Mouse (Mus musculus): ENCODE measurements at regions not wholly inside any gene's neighbourhood (a gene's known extent, or its start where the extent isn't known, plus 50 kb on each side); places are given as distances from the start of the nearest gene placed in this dataset.

DNA sequence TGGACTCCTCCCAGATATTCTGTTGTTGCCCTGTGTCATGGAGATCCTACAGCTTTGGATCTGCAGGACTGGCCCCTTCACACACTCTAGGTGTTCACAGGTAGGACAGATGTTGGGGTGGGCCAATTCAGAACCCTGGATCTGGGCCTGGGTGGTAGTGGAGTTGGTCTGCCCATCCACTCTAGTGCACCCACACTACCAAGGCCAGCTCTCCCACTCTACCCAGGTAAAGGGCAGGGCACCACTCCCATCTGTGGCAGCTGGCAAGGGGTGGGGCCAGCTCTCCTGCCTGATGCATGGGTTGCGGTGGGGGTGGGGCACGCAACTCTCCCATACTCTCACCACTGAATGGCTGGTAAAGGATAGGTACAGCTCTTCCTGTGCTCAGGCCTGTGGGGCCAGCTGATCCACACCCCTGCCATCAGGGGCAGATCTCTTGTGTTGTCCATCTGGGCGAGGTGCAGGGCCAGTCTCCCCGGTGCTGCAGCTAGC is 76.5 kb downstream of the Gja1 start:
- DNase-seq: no peak

DNA sequence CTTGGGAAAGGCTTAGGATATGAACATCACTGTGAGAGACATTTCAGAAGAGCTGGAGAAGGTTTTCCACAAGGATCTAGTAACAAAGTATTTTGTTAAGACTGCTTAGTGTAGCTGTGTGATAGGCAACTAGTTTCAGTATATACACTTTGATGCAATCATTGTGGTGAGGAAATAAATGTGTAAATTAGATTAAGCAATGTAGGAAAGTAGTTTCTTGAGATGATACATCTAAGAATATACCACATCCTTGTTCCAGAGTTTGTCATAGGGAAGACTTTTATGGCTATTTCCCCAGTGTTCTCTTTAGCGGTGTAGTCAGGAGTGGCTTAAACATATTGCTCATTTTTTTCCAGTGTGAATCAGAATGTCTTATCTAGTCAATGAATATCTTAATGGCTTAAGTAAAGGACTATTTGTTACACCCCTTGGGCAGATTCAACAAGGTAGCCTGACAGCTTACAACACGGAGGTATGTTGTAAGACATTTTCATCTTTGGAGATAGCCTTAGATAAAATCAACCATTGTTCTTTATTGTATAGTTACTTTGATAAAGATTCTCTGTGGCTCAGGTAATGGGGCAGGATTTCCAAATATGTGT is 78.8 kb downstream of the Gja1 start:
- no peak for DNase-seq

DNA sequence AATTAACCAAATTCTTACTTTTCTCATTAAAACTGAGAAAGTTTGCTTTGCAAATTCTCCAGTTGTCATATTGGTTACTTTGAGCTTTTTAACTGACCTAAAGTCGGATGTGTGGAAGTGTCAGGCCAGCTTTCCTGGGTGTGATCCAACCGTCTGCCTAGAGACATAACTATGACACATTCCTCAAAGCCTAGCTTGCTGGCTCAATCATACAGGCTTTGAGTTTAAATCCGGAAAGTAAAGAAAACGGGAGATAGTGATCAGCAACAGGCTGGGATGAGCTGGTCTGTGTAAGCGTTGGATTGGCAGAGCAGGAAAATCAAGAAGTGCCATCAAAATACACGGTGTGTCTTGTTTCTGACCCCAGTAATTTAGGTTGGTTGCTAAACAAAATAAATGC is 91.4 kb downstream of the Gja1 start:
- no peak for DNase-seq

DNA sequence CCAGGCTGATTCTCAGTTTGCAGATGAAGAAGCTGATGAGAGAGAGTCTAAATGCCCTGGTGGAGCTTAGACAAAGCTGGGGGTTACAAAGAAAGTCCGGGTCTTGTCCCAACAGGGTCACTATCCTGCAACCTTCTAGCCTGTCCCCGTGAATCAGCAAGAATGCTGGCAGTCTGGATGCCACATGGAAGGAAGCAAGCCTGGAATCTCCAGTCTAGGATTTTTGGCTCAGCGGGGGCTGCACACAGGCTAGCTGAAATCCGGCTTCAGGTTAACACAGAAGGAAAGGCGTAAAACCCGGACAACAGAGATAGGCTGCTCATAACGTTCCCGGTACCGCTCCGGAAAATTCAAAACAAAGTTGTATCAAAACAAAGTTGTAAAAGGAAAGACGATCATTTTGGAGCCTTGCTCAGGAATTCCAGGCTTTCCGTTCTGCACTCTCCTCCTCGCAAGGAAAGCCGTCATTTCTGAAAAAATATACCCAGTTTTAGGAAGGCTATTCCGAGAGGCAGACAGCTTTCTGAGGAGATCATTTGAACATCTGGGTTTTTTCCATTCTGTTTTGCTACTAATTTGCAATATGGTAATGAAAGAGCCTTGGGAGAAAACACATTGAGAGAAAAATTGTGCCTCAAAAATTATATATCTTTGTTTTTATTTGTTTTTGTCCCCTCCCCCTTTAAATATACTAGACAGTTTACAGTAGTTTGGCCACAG is 92.0 kb downstream of the Gja1 start:
- peak; percentile 7 for DNase-seq

GRCm38 (mm10) chr10:56469895-56470294 is 92.8 kb downstream of the Gja1 start:
- no peak for DNase-seq

DNA sequence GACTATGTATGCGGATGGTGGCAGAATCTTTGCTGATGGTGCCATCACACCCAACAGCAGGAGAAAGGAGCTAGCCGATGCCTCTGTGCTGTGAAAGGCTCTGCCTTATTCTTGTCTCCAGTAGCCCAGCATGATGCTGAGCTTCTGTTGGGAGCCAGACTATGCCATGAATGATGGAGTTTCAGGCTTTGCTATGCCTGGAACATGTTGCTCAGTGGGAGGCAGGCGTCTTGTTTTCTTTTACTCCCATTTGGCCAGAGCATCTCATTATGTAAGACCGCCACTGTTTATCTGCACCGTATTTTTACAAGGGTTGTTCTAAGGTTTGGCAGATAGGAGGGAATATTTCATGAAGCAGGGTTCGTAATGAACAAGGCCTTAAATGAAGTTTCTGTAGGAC is 97.8 kb downstream of the Gja1 start:
- DNase-seq: no peak

DNA sequence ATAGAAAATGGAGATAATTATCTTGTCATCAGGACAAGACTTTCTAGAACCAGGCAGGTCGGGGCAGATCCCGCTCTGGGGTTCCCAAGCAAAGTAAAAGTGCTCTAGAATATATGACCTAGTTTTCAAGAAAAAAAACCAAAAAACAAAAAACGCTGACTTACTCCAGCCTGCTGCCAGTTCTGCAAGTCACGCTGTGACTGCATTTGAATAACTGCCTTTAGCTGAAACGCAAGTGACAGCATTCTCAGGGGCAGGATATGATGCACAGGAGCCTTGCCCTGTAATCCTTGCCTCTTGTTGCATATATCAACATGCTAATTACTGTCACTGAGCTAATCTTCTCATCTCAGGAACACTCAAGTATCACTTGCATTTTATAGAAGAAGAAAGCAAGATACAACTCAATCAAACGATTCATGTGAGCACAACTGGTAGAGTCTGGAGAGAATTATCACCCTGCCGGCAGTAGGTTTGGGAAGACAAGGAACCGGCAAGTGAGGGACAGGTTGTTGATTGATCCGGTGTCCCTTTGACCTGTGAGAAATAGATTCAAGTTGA is 105.1 kb downstream of the Gja1 start:
- DNase-seq: no peak

DNA sequence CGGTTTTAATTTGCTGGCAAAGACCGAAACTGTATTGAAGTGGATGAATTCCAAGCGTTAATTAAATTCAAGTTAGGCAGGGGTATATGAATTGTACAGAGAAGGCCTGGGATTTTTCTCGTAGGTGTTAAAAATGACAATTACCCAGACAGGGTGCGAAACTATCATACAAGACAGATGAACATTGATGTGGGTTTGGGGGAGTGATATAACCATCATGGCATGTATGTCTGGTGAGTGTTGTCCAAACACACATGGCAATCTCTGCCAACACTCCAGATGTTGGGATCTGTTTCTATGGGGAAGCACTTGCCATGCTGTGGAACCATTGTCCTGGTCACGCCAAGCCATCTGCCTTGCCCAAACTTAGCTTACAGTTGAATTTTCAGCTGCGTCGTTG is 107.8 kb downstream of the Gja1 start:
- DNase-seq: no peak

GRCm38 (mm10) chr10:56485746-56486145 is 108.6 kb downstream of the Gja1 start:
- DNase-seq: no peak

DNA sequence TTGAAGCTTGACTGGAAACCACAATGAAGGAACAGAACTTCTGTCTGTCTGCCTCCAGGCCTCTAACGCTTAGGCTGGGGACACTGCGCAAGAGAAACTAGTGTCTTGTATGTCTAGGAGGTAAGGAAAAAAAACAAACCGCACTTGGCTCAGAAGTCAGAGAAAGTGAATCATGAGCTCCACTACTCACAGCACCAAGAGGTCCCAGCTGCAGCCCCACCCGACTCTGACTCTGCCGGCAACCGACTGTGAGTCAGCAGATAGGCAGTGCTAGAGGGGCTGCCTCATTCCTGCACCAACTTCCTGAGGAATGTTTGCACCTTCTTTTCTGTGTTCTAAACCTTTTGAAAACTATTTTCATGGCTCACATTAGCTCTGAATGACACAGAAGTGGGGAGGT is 109.5 kb downstream of the Gja1 start:
- DNase-seq: peak; percentile 10

DNA sequence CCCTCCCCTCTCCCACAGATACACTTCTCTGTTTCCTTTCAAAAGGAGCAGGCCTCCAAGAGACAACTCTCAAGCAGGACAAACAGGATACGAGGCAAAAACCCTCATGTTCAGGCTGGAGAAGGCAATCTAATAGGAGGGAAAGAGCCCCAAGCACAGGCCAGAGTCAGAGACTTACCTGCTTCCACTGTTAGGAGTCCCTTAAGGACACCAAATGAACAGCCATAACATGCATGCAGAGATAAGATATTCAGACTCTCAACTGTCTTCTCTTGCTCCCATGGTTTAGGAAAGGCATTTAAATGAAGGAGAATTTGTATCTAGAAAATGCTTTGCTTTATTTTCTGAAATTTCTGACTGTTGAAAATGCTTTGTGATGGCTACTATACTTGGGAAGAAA is 116.3 kb downstream of the Gja1 start:
- no peak for DNase-seq

- DNase-seq: no peak
Measured at GRCm38 (mm10) chr10:56495352-56495751, 118.2 kb downstream of the Gja1 start.

- DNase-seq: no peak
Measured at GRCm38 (mm10) chr10:56519041-56519440, 141.9 kb downstream of the Gja1 start.

GRCm38 (mm10) chr10:56525791-56526190 is 148.7 kb downstream of the Gja1 start:
- no peak for DNase-seq

GRCm38 (mm10) chr10:56537091-56537490 is 160.0 kb downstream of the Gja1 start:
- no peak for DNase-seq

DNA sequence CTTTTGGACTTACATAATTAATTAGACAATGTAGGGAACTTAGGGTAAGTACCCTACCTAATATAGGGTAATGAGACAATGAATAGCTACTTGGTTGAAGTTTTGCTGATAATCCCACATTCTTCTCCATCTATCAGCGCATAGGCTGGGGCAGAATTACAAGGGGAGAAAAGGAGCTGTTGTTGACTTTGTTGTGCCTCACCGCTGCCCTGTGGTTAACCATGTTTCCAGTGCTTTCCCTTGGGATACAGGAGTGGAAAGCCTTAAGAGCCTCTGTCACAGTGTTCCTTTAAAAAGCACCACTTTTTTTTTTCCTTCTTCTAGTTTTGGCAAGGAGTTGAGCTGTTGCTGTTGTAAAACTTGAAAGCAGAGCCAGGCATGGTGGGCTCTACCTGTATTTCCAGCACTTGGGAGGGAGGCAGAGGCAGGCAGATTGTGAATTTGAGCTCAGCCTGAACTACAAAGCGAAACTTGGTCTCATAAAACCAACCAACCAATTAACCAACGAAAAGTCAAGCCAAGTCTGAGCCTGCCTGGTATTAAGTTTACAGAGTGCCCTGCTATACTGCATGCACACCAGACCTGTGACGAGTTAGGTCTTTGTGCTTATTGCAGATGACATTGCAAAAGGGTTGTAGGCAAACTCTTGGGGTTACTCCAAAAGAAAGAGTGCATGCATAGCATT is 162.8 kb downstream of the Gja1 start:
- DNase-seq: no peak

GRCm38 (mm10) chr10:56542106-56542505 is 165.0 kb downstream of the Gja1 start:
- no peak for DNase-seq

GRCm38 (mm10) chr10:56545989-56546388 is 168.9 kb downstream of the Gja1 start:
- no peak for DNase-seq

DNA sequence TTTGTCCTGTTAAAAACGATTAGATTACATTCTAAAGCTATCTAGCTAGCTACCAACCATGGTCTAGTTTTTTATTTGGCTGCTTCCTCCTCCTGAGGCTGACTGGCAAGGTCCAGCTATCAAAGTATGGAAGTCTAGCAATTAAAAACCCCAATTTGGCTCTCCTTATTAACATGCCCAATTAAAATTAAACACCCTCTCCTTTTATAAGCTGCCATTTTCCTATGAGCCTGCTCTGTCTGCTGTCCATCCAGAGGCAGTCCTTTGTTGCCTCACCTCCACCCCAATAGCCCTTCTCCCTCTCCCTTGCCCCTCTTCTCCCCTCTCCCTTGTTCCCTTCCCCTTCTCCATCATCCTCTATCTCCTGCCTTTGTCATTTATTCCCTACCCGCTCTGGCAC is 169.7 kb downstream of the Gja1 start:
- no peak for DNase-seq

GRCm38 (mm10) chr10:56547825-56548224 is 170.7 kb downstream of the Gja1 start:
- DNase-seq: no peak

DNA sequence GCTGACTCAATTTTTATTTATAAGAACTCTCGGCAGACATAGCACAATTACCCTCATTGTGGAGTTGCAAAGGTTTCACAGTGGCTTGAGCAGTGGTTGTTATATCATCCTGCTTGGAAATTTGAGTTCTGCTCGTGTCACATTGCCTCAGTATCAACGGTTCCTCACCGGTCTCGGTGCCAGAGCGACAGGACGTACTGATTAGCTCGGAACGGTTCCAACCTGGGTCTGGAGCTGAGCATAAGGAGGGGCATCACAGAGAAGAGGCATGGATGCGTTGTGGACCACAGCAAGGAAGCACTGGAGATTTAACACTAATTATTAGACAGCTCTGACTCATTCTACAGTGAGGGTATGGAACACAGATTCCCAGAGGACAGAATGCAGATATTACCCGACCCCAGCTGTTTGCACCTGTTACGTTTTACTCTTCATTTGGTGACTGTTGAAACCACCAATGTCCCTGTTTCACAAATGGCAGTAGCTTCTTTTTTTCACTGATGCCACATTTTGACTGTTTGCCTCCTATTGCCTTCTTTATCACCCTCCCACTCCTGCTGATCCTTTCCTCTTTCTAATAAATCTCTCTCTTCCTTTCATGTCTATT is 189.8 kb downstream of the Gja1 start:
- no peak for DNase-seq

DNA sequence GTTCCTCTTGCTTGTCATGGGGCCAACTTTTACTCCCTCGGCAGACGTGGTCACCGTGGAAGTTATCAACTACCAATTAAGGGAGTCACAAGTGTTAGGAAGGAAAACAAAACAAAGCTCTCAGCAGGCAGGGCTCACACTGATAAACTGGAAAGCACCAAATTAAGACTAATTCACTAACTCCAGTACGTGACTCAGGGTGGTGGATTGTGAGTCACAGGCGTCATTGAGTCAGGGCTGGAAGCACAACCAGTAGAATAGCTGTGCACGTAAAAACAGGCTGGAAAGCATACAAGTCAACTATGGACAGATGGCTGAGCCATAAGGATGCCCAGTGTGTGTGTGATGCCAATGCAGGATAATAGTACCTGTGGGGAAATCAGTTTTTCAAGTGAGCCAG is 204.9 kb downstream of the Gja1 start:
- no peak for DNase-seq

DNA sequence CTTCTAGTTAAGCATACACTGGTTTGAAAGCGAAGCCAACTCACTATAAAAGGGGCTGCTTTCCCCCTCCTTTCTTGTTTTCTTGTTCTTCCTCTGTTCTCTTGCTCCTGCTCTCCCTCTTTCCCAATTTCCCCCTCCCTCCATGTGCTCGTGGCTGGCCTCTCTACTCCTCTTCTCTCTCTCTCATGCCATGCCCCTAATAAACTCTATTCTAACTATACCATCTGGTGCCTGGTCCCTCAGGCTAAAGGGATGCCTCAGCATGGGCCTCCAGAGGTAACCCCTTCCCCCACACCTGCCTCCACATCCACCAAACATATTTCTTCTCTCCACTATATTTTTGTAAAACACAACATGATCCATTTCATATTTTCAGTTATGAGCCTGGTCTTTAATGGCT is 210.1 kb downstream of the Gja1 start:
- DNase-seq: no peak

Data from right cerebral cortex, postnatal 14 days (tissue).